Mouse (Mus musculus) heart, embryonic 13.5 days (tissue): Measurements from ENCODE around the gene Glis2. TPM values are rescaled to one million over a fixed set of nuclear protein-coding genes. Genes with fewer than 3 reads are reported as not detected.

Experiments
- ATAC-seq: fragments of 200-750 bp; cut with Nextera tagmentation; 2 replicates; pipeline ENCODE4 v1.8.0; 2017; ENCODE audit warnings: moderate TSS enrichment; ENCODE audit not compliant: insufficient number of reproducible peaks, low FRiP score, low TSS enrichment; ENCODE audit errors: extremely low read depth
- H3K27ac ChIP-seq: fragments of 300-500 bp; sonication (generic); replicated peaks from 2 replicates; pipeline ENCODE4 v1.5.1; 2015; ENCODE audit warnings: moderate library complexity, mild to moderate bottlenecking, inconsistent platforms
- H3K27me3 ChIP-seq: fragments of 300-500 bp; sonication (generic); replicated peaks from 2 replicates; pipeline ENCODE4 v1.6.1; 2015; ENCODE audit warnings: mild to moderate bottlenecking, inconsistent platforms
- H3K36me3 ChIP-seq: fragments of 300-500 bp; sonication (generic); 2 replicates; pipeline ENCODE4 v1.6.1; 2015; ENCODE audit warnings: mild to moderate bottlenecking, inconsistent platforms
- H3K4me1 ChIP-seq: fragments of 300-500 bp; sonication (generic); 2 replicates; pipeline ENCODE4 v1.6.1; 2015; ENCODE audit warnings: inconsistent platforms
- H3K4me2 ChIP-seq: fragments of 300-500 bp; sonication (generic); 2 replicates; pipeline ENCODE4 v1.6.1; 2015; ENCODE audit warnings: inconsistent platforms, mild to moderate bottlenecking, moderate library complexity
- H3K4me3 ChIP-seq: fragments of 300-500 bp; sonication (generic); 2 replicates; pipeline ENCODE4 v1.5.1; 2015; ENCODE audit warnings: moderate library complexity, mild to moderate bottlenecking, inconsistent platforms
- H3K9ac ChIP-seq: fragments of 300-500 bp; sonication (generic); 2 replicates; pipeline ENCODE4 v1.6.1; 2015; ENCODE audit warnings: inconsistent platforms, mild to moderate bottlenecking, moderate library complexity
- H3K9me3 ChIP-seq: fragments of 300-500 bp; sonication (generic); 2 replicates; pipeline ENCODE4 v1.6.1; 2016; ENCODE audit warnings: inconsistent platforms
- WGBS: fragments of 180-500 bp; shearing (Covaris S2); methylation state at CpG from one replicate; pipeline ENCODE4 v1.1.7; 2015; ENCODE audit warnings: mixed read lengths; 5-methylcytosine and 5-hydroxymethylcytosine counted together
- polyA plus RNA-seq: library from polyadenylated mRNA; unstranded; fragments of >200 nt; fragmentation: Nextera tagmentation; extraction: Ambion mirVana; gene quantifications from 2 replicates; pipeline ENCODE4 v1.2.1, GENCODE M21; 2015

Gene Glis2
- polyA plus RNA-seq, 1 experiment from 2014 or later = 23.5 TPM

GRCm38 (mm10) chr16:4667190-4667808, 72.8 kb downstream of the Glis2 start:
- H3K9ac ChIP-seq = no peak overlapping the region
- no peaks in the 10 kb centered on the region for H3K27me3 ChIP-seq
- no peak overlapping the region for H3K27ac ChIP-seq
- H3K9me3 ChIP-seq = no peaks in the 10 kb centered on the region
- H3K4me3 ChIP-seq = no peak overlapping the region
- H3K4me1 ChIP-seq = peaks cover 3% of the 10 kb centered on the region
- ATAC-seq = no peak
- H3K36me3 ChIP-seq = peaks cover 76% of the 10 kb centered on the region
- no peak overlapping the region for H3K4me2 ChIP-seq
- 26% methylated on average over 3 of the region's 3 CpGs for WGBS

GRCm38 (mm10) chr16:4670317-4670716, 75.8 kb downstream of the Glis2 start:
- Histone ChIP-seq H3K36me3 (peaks cover 84% of the 10 kb centered on the region), H3K4me3 (no peak overlapping the region), H3K4me1 (no peaks in the 10 kb centered on the region), H3K27me3 (no peaks in the 10 kb centered on the region), H3K9ac (no peak overlapping the region), H3K4me2 (no peak overlapping the region), H3K9me3 (no peaks in the 10 kb centered on the region), H3K27ac (no peak overlapping the region)
- 67% methylated on average over 5 of the region's 5 CpGs for WGBS
- ATAC-seq = no peak

GRCm38 (mm10) chr16:4674091-4674490, 79.6 kb downstream of the Glis2 start:
- Histone ChIP-seq H3K9me3 (no peaks in the 10 kb centered on the region), H3K27ac (no peak overlapping the region), H3K9ac (no peak overlapping the region), H3K4me2 (no peak overlapping the region), H3K36me3 (peaks cover 60% of the 10 kb centered on the region), H3K4me1 (peaks cover 14% of the 10 kb centered on the region), H3K27me3 (no peaks in the 10 kb centered on the region), H3K4me3 (no peak overlapping the region)
- WGBS = 86% methylated on average over 4 of the region's 4 CpGs
- ATAC-seq = no peak

Other genes starting within 250 kb of the Glis2 start
- 0.96 and 0.98 TPM in 2 replicates for gene Adcy9, start 174.2 kb upstream of the Glis2 start, polyA plus RNA-seq
- gene Srl, start 52.9 kb upstream of the Glis2 start, polyA plus RNA-seq = 177 and 181 TPM in 2 replicates
- 6.3 and 7.7 TPM in 2 replicates for gene Tfap4, start 34.9 kb upstream of the Glis2 start, polyA plus RNA-seq
- gene Pam16, start 30.3 kb downstream of the Glis2 start, polyA plus RNA-seq = 136 and 139 TPM in 2 replicates
- 15.2 and 15.8 TPM in 2 replicates for gene Vasn, start 45.2 kb downstream of the Glis2 start, polyA plus RNA-seq
- 65.6 and 72.5 TPM in 2 replicates for gene Dnaja3, start 45.3 kb downstream of the Glis2 start, polyA plus RNA-seq
- 15.2 and 16.9 TPM in 2 replicates for gene Coro7, start 85.1 kb downstream of the Glis2 start, polyA plus RNA-seq
- gene Nmral1, start 124.6 kb downstream of the Glis2 start, polyA plus RNA-seq = 37.2 and 38.6 TPM in 2 replicates
- gene Hmox2, start 131.6 kb downstream of the Glis2 start, polyA plus RNA-seq = 92.8 and 96.0 TPM in 2 replicates
- gene Cdip1, start 195.6 kb downstream of the Glis2 start, polyA plus RNA-seq = 120 and 128 TPM in 2 replicates
- gene 4930562C15Rik, start 240.7 kb downstream of the Glis2 start, polyA plus RNA-seq = 0.15 and 0.32 TPM in 2 replicates